Mouse (Mus musculus) neural tube, embryonic 13.5 days (tissue): ENCODE results near the gene Mrvi1. TPM values are rescaled to one million over a fixed set of nuclear protein-coding genes. Genes with fewer than 3 reads are reported as not detected.

Experiments used
- ATAC-seq: fragments of 200-750 bp; cut with Nextera tagmentation; 2 replicates; pipeline ENCODE4 v1.8.0; 2017; ENCODE audit warnings: low read depth, mild to moderate bottlenecking, moderate TSS enrichment, moderate library complexity
- H3K27ac ChIP-seq: fragments of 300-500 bp; sonication (generic); replicated peaks from 2 replicates; pipeline ENCODE4 v1.5.1; 2015; ENCODE audit warnings: moderate library complexity, mild to moderate bottlenecking, inconsistent platforms
- H3K27me3 ChIP-seq: fragments of 300-500 bp; sonication (generic); 2 replicates; pipeline ENCODE4 v1.6.1; 2015; ENCODE audit warnings: mild to moderate bottlenecking, inconsistent platforms
- H3K36me3 ChIP-seq: fragments of 300-500 bp; sonication (generic); 2 replicates; pipeline ENCODE4 v1.6.1; 2015; ENCODE audit warnings: mild to moderate bottlenecking, inconsistent platforms
- H3K4me1 ChIP-seq: fragments of 300-500 bp; sonication (generic); replicated peaks from 2 replicates; pipeline ENCODE4 v1.6.1; 2015; ENCODE audit warnings: inconsistent platforms
- H3K4me2 ChIP-seq: fragments of 300-500 bp; sonication (generic); 2 replicates; pipeline ENCODE4 v1.6.1; 2015; ENCODE audit warnings: inconsistent platforms, mild to moderate bottlenecking, moderate library complexity
- H3K4me3 ChIP-seq: fragments of 300-500 bp; sonication (generic); 2 replicates; pipeline ENCODE4 v1.5.1; 2015; ENCODE audit warnings: mild to moderate bottlenecking, inconsistent platforms
- H3K9ac ChIP-seq: fragments of 300-500 bp; sonication (generic); 2 replicates; pipeline ENCODE4 v1.6.1; 2015; ENCODE audit warnings: moderate library complexity, mild to moderate bottlenecking, inconsistent platforms
- H3K9me3 ChIP-seq: fragments of 300-500 bp; sonication (generic); 2 replicates; pipeline ENCODE4 v1.6.1; 2016; ENCODE audit warnings: inconsistent platforms
- WGBS: fragments of 180-500 bp; shearing (Covaris S2); methylation state at CpG from one replicate; pipeline ENCODE4 v1.1.7; 2015; 5-methylcytosine and 5-hydroxymethylcytosine counted together
- polyA plus RNA-seq: library from polyadenylated mRNA; unstranded; fragments of >200 nt; fragmentation: Nextera tagmentation; extraction: Ambion mirVana; gene quantifications from 2 replicates; pipeline ENCODE4 v1.2.1, GENCODE M21; 2015

Gene Mrvi1
- polyA plus RNA-seq, 1 experiment from 2014 or later, result 1.5 TPM

DNA sequence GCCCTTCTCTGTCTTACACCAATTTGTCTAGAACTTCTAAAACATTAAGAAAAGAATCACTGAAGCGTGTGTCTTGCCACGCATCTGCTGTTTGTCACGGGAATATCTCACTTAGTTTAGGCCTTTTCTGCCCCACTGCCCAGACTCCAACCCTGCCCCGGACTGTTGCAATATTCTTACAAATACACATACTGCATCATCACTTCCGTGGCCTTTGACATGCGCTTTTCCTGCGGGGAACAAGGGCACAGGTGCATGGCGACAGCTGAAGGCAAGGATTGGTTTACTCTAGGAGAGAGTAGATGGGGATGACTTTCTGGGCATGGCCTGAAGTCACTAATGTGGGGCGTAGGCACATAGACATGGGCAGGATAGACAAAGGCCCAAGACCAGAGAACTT, 87.6 kb downstream of the Mrvi1 start:
- H3K4me1 ChIP-seq, result no peaks in the 10 kb centered on the region
- H3K9ac ChIP-seq, result no peak overlapping the region
- 84% methylated on average over 9 of the region's 9 CpGs for whole genome bisulfite sequencing
- H3K9me3 ChIP-seq, result no peaks in the 10 kb centered on the region
- no peak for ATAC-seq
- no peak overlapping the region for H3K4me2 ChIP-seq
- no peak overlapping the region for H3K4me3 ChIP-seq
- no peaks in the 10 kb centered on the region for H3K36me3 ChIP-seq
- H3K27ac ChIP-seq, result no peak overlapping the region
- no peaks in the 10 kb centered on the region for H3K27me3 ChIP-seq

DNA sequence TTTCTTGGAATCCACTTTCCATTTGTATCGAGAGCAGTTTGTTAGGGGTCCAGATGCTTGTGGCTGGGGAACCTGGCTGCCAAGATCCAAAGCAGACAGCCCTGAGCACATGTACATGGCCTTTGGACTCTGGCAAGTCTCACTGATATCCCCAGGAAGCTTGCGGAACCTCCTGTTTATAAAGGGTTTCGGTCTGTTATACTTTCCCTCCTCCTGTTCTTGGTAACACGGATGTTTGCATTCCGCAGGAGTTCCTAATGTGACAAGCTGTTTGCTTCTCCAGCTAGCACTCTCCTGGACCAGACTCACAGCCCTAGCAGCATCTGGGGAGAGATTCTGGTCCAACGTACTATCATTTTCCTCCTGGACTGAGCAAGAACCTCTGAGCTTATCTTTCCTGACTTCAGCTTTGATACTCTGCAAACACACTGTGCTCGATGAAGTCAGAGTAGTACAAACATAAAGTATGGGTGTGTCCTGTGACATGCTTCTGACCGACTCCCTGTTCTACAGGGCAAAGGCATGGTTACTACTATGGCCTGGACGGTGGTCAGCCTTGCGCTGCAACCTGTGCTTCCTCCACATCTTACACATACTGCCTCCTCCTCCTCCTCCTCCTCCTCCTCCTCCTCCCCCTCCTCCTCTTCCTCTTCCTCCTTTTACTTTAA, 88.2 kb downstream of the Mrvi1 start:
- no peak overlapping the region for H3K9ac ChIP-seq
- no peaks in the 10 kb centered on the region for H3K9me3 ChIP-seq
- 85% methylated on average over 10 of the region's 10 CpGs for WGBS
- H3K4me1 ChIP-seq, result no peaks in the 10 kb centered on the region
- H3K36me3 ChIP-seq, result no peaks in the 10 kb centered on the region
- H3K27ac ChIP-seq, result no peak overlapping the region
- H3K27me3 ChIP-seq, result no peaks in the 10 kb centered on the region
- no peak for ATAC-seq
- H3K4me3 ChIP-seq, result no peak overlapping the region
- no peak overlapping the region for H3K4me2 ChIP-seq

DNA sequence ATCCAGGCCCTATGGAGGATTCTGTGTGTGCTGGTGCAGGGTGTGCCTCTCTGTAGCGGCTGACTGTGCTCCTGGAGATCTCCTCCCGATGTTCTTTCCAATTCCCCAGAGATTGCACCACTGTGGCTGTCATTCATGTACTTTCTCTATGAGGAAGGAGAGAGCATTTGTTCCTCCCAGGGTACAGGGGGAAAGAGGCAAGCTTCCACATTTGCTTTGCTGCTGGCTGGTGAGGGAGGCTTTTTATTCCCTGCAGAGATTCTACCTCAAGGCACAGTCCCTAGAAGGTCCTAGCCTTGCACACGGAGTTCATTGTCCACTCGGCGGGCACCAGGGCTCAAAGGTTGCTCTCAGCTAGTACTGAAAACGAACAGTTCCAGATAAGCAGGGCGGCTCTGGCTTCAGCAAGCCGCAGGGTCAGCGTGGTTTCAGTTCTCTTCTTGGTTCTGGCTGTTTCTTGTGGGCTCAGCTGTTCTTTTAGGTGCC, 90.7 kb downstream of the Mrvi1 start:
- Histone ChIP-seq H3K9me3 (no peaks in the 10 kb centered on the region), H3K9ac (no peak overlapping the region), H3K27ac (no peak overlapping the region), H3K4me1 (no peaks in the 10 kb centered on the region), H3K4me3 (no peak overlapping the region), H3K36me3 (no peaks in the 10 kb centered on the region), H3K4me2 (no peak overlapping the region), H3K27me3 (no peaks in the 10 kb centered on the region)
- 81% methylated on average over 9 of the region's 9 CpGs for WGBS
- no peak for ATAC-seq

DNA sequence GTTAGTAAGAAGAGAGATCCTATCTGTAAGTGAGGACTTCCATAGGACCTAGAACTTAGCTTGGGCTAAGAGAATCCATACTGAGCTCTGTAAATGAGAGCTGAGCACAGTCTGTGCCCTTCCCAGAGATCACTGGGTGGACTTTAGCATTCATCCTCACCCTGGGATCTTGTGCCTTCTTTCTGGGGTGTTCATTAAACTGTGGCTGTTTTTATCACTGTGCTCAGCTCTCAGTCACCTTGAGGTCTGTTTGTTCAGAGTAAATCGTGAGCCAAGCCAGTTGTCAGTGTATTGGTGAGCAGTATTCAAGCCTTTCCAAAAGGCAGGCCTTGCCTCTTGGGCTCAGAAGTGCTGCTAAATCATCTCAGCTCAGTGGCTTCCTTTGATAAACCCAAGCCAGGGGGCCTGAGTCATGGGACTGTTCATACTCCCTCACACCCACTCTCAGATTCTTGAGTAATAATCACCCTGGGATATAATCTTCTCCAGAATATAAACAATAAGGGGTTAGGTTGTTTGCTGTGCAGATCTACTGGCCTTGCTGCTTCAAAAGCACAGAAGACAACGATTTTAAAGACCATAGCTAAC, 100.4 kb downstream of the Mrvi1 start:
- no peak overlapping the region for H3K4me3 ChIP-seq

DNA sequence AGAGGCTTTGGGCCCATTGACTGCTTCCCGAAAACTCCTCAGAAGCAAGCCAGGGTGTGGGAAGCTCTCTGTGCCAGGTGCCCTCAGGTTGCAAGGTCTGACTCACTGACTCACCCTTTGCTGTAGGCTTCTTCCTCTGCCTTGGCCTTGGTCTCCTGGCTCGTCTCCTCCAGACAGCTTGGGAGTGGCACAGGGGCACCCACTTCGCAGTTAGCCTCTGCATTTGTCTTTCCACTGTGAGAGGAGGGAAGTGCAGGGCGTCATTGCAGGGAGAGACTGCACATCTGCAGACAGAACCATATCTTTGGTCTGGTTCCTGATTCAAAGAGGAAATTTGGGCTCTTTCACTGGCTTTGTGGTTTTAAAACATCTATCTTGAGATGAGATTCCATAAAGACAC, 104.2 kb downstream of the Mrvi1 start:
- H3K27ac ChIP-seq, result no peak overlapping the region
- H3K4me2 ChIP-seq, result no peak overlapping the region
- no peak overlapping the region for H3K4me3 ChIP-seq
- no peaks in the 10 kb centered on the region for H3K27me3 ChIP-seq
- no peaks in the 10 kb centered on the region; the same call in 1 of the 2 replicates for H3K4me1 ChIP-seq
- no peak for ATAC-seq
- H3K9ac ChIP-seq, result no peak overlapping the region
- 89% methylated on average over 4 of the region's 4 CpGs for WGBS
- H3K9me3 ChIP-seq, result no peaks in the 10 kb centered on the region
- no peaks in the 10 kb centered on the region for H3K36me3 ChIP-seq

More for the DNA sequence above, 100.4 kb downstream of the Mrvi1 start:
- Histone ChIP-seq H3K4me2 (no peak overlapping the region), H3K9ac (no peak overlapping the region), H3K9me3 (no peaks in the 10 kb centered on the region), H3K27me3 (no peaks in the 10 kb centered on the region), H3K4me1 (no peaks in the 10 kb centered on the region; the same call in 1 of the 2 replicates), H3K36me3 (no peaks in the 10 kb centered on the region), H3K27ac (no peak overlapping the region)
- no peak for ATAC-seq
- WGBS, result 84% methylated on average over 2 of the region's 2 CpGs

DNA sequence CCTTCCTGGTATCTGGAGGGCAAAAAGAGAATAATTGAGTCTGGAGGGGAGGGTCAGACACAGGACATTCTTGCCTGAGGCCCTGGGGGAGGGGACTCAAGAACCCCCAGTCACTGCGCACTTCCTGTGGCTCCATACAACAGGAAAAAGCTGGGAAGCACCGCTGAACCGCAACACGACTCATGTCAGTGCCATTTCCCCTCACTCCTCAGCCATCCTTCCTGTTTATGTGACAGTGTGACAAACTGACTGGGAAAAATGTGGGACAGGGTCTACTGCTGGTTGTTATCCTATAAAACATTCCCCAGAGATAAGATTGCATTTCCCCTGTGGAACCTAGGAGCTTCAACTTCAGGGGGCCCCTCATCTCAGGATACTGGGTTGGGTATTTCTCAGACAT, 105.3 kb downstream of the Mrvi1 start:
- 87% methylated on average over 4 of the region's 4 CpGs for WGBS
- Histone ChIP-seq H3K36me3 (no peaks in the 10 kb centered on the region), H3K4me2 (no peak overlapping the region), H3K9ac (no peak overlapping the region), H3K9me3 (no peaks in the 10 kb centered on the region), H3K4me1 (no peaks in the 10 kb centered on the region; the same call in 1 of the 2 replicates), H3K4me3 (no peak overlapping the region), H3K27ac (no peak overlapping the region), H3K27me3 (no peaks in the 10 kb centered on the region)
- ATAC-seq, result no peak

DNA sequence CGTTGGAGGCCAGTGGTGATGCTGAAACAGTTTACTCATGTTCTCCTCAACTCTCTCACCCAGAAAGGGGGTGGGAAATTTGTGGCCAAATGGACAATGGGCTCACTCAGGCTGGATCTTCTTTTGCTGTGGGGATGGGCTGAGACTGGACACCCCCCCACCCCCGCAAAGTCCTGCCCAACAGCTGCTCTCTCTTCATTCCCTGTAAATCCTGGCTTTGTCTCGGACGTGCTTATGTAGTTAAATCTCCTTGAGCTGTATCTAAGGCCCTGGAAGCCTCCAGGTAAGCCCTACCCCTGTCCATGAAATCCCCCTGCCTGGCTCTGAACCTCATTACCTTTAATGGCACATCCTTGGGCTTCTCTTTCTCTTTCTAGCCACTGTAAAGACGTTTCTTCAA, 113.5 kb downstream of the Mrvi1 start:
- Histone ChIP-seq H3K36me3 (no peaks in the 10 kb centered on the region), H3K4me1 (peaks cover 7% of the 10 kb centered on the region), H3K4me3 (no peak overlapping the region), H3K27me3 (no peaks in the 10 kb centered on the region), H3K4me2 (no peak overlapping the region), H3K9me3 (0 out of 2 replicates have a peak, but pooled peaks cover 6% of the 10 kb centered on the region), H3K27ac (no peak overlapping the region), H3K9ac (no peak overlapping the region)
- WGBS, result 71% methylated on average over 5 of the region's 5 CpGs
- no peak for ATAC-seq

DNA sequence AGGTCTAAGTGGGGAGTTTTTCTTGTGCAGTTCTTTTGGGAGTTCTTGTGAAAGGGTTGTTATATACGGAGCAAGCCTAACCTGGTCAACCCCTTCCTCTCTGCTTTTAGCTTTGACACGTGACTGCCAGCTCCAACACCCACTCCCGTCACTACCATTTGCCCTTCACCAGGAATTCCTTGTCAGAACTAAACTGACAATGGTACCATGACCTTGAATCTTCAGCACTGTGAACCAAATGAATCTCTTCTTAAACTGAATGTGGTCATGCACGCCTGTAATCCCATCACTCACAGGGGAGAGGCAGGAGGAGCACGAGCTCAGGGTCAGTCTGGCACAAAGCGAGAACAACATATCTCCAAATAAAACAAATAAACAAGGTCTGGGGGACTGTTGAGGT, 115.1 kb downstream of the Mrvi1 start:
- no peak overlapping the region for H3K27ac ChIP-seq
- H3K4me3 ChIP-seq, result no peak overlapping the region
- 0 out of 2 replicates have a peak, but pooled peaks cover 6% of the 10 kb centered on the region for H3K9me3 ChIP-seq
- no peak for ATAC-seq
- H3K4me1 ChIP-seq, result peaks cover 13% of the 10 kb centered on the region
- H3K4me2 ChIP-seq, result no peak overlapping the region
- WGBS, result 93% methylated on average over 6 of the region's 6 CpGs
- no peaks in the 10 kb centered on the region for H3K36me3 ChIP-seq
- H3K9ac ChIP-seq, result no peak overlapping the region
- H3K27me3 ChIP-seq, result no peaks in the 10 kb centered on the region

DNA sequence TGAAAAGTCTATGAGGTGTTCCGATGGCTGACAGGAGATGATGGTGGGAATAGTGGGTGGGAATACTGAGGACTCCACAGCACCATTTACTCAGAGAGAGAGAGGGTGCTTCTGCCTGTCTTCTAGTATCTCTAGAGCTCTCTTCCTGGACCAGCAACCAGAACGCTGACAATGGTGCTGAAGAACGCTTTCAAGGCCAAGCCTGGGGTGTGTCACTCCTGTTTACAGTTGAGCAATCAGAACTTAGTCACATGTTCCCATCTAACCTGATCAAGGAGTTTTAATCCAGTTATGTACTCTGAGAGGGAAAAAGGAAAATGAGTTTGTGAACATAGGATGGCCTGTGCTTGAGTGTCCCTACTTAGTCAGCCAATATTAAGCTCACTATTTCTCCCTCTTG, 116.2 kb downstream of the Mrvi1 start:
- Histone ChIP-seq H3K4me1 (peaks cover 13% of the 10 kb centered on the region), H3K4me2 (no peak overlapping the region), H3K27ac (no peak overlapping the region), H3K9ac (no peak overlapping the region), H3K4me3 (no peak overlapping the region), H3K27me3 (no peaks in the 10 kb centered on the region), H3K9me3 (0 out of 2 replicates have a peak, but pooled peaks cover 6% of the 10 kb centered on the region), H3K36me3 (no peaks in the 10 kb centered on the region)
- ATAC-seq, result no peak
- 97% methylated on average over 3 of the region's 3 CpGs for WGBS

DNA sequence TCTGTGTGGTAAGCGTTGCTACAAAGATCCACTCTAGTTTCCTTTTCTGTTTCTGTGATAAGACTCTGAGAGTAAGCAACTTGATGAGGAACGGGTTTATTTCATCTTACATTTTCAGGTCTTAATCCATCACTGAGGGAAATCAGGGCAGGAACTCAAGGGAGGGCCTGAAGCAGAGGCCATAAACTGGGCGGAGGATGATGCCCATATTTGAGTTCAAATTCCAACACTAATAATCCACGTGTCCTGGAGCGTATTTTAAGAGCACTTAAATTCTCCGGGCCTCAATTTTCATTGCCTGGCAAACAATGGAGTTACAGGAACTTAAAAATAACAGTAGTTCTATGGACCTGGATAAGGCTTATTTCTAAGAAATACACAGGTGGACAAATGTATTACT, 116.7 kb downstream of the Mrvi1 start:
- ATAC-seq, result no peak
- Histone ChIP-seq H3K36me3 (no peaks in the 10 kb centered on the region), H3K4me1 (peaks cover 13% of the 10 kb centered on the region), H3K4me2 (no peak overlapping the region), H3K4me3 (no peak overlapping the region), H3K9ac (no peak overlapping the region), H3K9me3 (0 out of 2 replicates have a peak, but pooled peaks cover 6% of the 10 kb centered on the region), H3K27me3 (no peaks in the 10 kb centered on the region), H3K27ac (no peak overlapping the region)
- 84% methylated on average over 6 of the region's 6 CpGs for WGBS

DNA sequence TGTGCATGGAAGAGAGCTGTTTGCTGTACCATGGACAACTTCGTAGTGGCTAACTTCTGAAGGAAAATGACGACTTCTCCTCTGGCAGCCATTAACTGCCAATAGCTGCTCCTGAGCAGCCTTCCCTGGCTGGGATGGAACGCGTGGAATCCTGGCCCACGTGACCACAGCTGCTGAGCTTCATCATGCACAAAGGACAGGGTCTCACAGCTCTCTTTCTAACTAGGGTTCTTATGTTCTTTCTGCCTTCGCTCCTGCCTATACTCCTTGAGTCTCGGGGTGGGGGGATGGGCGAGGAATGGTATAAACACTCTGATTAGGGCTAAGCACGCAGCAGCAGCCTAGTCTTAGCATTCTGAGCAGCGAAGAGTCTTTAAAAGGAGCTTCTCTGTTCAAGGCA, 117.2 kb downstream of the Mrvi1 start:
- ATAC-seq, result 0 out of 2 replicates have a peak, but pooled peaks have one; percentile 36
- H3K36me3 ChIP-seq, result no peaks in the 10 kb centered on the region
- 51% methylated on average over 10 of the region's 10 CpGs for WGBS
- peaks cover 13% of the 10 kb centered on the region for H3K4me1 ChIP-seq
- no peak overlapping the region for H3K4me2 ChIP-seq
- no peak overlapping the region for H3K9ac ChIP-seq
- no peaks in the 10 kb centered on the region for H3K27me3 ChIP-seq
- 0 out of 2 replicates have a peak, but pooled peaks cover 6% of the 10 kb centered on the region for H3K9me3 ChIP-seq
- no peak overlapping the region for H3K27ac ChIP-seq
- no peak overlapping the region for H3K4me3 ChIP-seq

DNA sequence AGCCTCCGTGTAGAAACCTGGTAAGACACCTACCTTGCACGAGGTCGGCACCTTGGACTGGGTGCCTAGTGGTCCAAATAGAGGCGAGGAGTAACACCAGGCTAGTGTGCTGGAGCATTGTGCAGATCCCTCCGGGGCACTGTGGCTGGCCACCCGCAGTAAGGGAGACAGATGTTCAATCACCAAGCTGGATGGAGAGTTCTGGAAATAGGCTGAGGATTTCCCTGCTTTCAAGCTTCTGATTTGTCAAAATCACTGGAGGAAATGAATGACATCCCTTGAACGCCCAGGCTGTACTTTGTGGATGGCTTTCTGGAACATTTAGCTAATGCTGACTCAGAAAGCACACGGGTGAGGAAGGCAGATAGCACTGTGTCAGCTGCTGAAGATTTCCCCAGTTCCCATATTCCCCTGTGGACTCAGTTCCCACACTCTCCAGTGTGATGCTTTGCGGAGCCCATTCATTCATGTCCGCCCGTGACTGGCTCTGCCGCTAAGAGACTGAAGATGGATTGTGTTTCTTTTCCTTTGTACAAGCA, 119.4 kb downstream of the Mrvi1 start, which contains the start of gene Lyve1:
Gene Lyve1 (minus strand): TSS at position 489 of the 539 bp plus-strand sequence.
- H3K9ac ChIP-seq, result no peak within 1 kb of the TSS
- 0 out of 2 replicates have a peak, but pooled peaks cover 6% of the 10 kb centered on the region for H3K9me3 ChIP-seq
- 59% methylated on average over 12 of the region's 12 CpGs for WGBS
- peaks cover 13% of the 10 kb centered on the region for H3K4me1 ChIP-seq
- no peak within 1 kb of the TSS for H3K4me3 ChIP-seq
- no peak within 1 kb of the TSS for H3K27ac ChIP-seq
- H3K4me2 ChIP-seq, result no peak within 1 kb of the TSS
- H3K36me3 ChIP-seq, result no peaks in the 10 kb centered on the region
- no peaks in the 10 kb centered on the region for H3K27me3 ChIP-seq
- ATAC-seq, result no peak
